Mouse (Mus musculus): ENCODE data around the gene Rsph1. TPM values are rescaled to one million over a fixed set of nuclear protein-coding genes. Genes with fewer than 3 reads are reported as not detected.

The Rsph1 gene
- total and polyA plus RNA-seq, 2 experiments from 2014 or later, result 0.27 to 1.6 TPM

DNA sequence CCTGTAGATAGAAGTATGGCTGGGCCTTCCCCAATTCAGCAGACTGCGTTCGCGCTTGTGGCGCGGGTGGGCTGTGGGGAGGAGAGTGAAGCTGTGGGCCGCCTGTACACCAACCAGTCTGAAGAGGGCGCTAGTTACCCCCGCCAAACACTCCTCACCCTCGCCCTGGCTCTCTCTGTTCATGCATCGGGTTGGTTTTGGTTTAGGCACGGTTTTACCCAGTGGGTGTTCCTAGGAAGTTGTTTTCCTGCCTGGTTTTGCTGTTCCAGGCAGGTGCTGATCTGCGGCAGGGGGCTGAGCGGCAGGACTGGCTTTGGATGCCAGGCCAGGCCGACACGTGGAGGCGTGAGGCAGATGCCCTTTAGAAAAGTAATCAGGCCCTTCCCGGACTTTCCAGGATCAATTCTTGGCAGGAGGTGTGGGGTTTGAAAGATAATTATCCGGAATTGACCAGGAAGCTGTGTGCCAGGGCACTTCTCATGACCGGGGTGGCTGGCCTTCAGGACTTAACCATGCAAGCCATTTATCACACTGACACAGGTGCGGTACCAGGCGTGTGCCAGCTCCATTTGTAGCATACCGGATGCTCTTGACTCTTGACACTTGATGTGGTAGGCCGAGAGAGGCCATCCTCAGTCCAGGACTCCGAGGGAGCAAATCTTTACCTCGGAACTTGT is 18.2 kb upstream of the Rsph1 start:
- WGBS, result 25% methylated on average over 25 of the region's 25 CpGs
- Histone ChIP-seq H3K4me1 (ENCODE audit: control insufficient read depth, insufficient read depth) (peaks cover 30% of the 10 kb centered on the region), H3K9ac (replicated peaks; ENCODE audit: low read depth, low read length) (peak overlapping the region; percentile 63; the same call in 1 of the 2 replicates), H3K4me3 (ENCODE audit: low read depth, low read length) (peak overlapping the region; percentile 63), H3K27ac (ENCODE audit: low read depth) (no peak overlapping the region), H3K27me3 (ENCODE audit: control insufficient read depth, insufficient read depth, low read length) (no peaks in the 10 kb centered on the region), H3K9me3 (replicated peaks; ENCODE audit: control insufficient read depth, low read length) (no peaks in the 10 kb centered on the region), H3K4me2 (ENCODE audit: low read depth, low read length) (peak overlapping the region; percentile 98), H3K36me3 (replicated peaks; ENCODE audit: control insufficient read depth, insufficient read depth, low read length) (no peaks in the 10 kb centered on the region)
- peak; percentile 46 for DNase-seq (ENCODE audit: low spot score)
- ATAC-seq (ENCODE audit: insufficient read depth, low read depth), result peak; percentile 47; the same call in 1 of the 2 replicates
- TF ChIP-seq CTCF (IDR thresholded peaks at IDR 0.05; ENCODE audit: low read depth) (no peak; the same call in 1 of the 2 replicates), EP300 (IDR thresholded peaks at IDR 0.05; ENCODE audit: low read depth) (no peak)

- H3K4me1 ChIP-seq (ENCODE audit: control insufficient read depth, insufficient read depth), result peaks cover 30% of the 10 kb centered on the region
- no peaks in the 10 kb centered on the region for H3K36me3 ChIP-seq (replicated peaks; ENCODE audit: control insufficient read depth, insufficient read depth, low read length)
- 79% methylated on average over 15 of the region's 15 CpGs for WGBS
- H3K9ac ChIP-seq (replicated peaks; ENCODE audit: low read depth, low read length), result no peak overlapping the region
- H3K27ac ChIP-seq (ENCODE audit: low read depth), result no peak overlapping the region
- no peak overlapping the region for H3K4me2 ChIP-seq (ENCODE audit: low read depth, low read length)
- TF ChIP-seq EP300 (IDR thresholded peaks at IDR 0.05; ENCODE audit: low read depth) (no peak), CTCF (IDR thresholded peaks at IDR 0.05; ENCODE audit: low read depth) (peak; percentile 30; the same call in 1 of the 2 replicates)
- H3K4me3 ChIP-seq (ENCODE audit: low read depth, low read length), result no peak overlapping the region
- no peaks in the 10 kb centered on the region for H3K9me3 ChIP-seq (replicated peaks; ENCODE audit: control insufficient read depth, low read length)
- no peak for DNase-seq (ENCODE audit: low spot score)
- ATAC-seq (ENCODE audit: insufficient read depth, low read depth), result no peak
- H3K27me3 ChIP-seq (ENCODE audit: control insufficient read depth, insufficient read depth, low read length), result no peaks in the 10 kb centered on the region
These were observed 17.4 kb upstream of the Rsph1 start for GRCm38 (mm10) chr17:31294363-31295214.

GRCm38 (mm10) chr17:31290859-31291258 is 13.7 kb upstream of the Rsph1 start:
- TF ChIP-seq EP300 (IDR thresholded peaks at IDR 0.05; ENCODE audit: low read depth) (no peak), CTCF (IDR thresholded peaks at IDR 0.05; ENCODE audit: low read depth) (no peak)
- ATAC-seq (ENCODE audit: insufficient read depth, low read depth) (no peak), DNase-seq (ENCODE audit: low spot score) (no peak)
- Histone ChIP-seq H3K27ac (ENCODE audit: low read depth) (no peak overlapping the region), H3K4me3 (ENCODE audit: low read depth, low read length) (no peak overlapping the region), H3K9me3 (replicated peaks; ENCODE audit: control insufficient read depth, low read length) (no peaks in the 10 kb centered on the region), H3K27me3 (ENCODE audit: control insufficient read depth, insufficient read depth, low read length) (no peaks in the 10 kb centered on the region), H3K4me1 (ENCODE audit: control insufficient read depth, insufficient read depth) (0 out of 2 replicates have a peak, but pooled peaks cover 5% of the 10 kb centered on the region), H3K9ac (replicated peaks; ENCODE audit: low read depth, low read length) (no peak overlapping the region), H3K4me2 (ENCODE audit: low read depth, low read length) (no peak overlapping the region), H3K36me3 (replicated peaks; ENCODE audit: control insufficient read depth, insufficient read depth, low read length) (no peaks in the 10 kb centered on the region)
- WGBS, result 59% methylated on average over 6 of the region's 6 CpGs

- H3K27me3 ChIP-seq (ENCODE audit: control insufficient read depth, insufficient read depth, low read length), result no peaks in the 10 kb centered on the region
- TF ChIP-seq CTCF (IDR thresholded peaks at IDR 0.05; ENCODE audit: low read depth) (no peak), EP300 (IDR thresholded peaks at IDR 0.05; ENCODE audit: low read depth) (no peak)
- DNase-seq (ENCODE audit: low spot score), result peak; percentile 32
These were observed 13.1 kb upstream of the Rsph1 start for GRCm38 (mm10) chr17:31290311-31290710.

DNA sequence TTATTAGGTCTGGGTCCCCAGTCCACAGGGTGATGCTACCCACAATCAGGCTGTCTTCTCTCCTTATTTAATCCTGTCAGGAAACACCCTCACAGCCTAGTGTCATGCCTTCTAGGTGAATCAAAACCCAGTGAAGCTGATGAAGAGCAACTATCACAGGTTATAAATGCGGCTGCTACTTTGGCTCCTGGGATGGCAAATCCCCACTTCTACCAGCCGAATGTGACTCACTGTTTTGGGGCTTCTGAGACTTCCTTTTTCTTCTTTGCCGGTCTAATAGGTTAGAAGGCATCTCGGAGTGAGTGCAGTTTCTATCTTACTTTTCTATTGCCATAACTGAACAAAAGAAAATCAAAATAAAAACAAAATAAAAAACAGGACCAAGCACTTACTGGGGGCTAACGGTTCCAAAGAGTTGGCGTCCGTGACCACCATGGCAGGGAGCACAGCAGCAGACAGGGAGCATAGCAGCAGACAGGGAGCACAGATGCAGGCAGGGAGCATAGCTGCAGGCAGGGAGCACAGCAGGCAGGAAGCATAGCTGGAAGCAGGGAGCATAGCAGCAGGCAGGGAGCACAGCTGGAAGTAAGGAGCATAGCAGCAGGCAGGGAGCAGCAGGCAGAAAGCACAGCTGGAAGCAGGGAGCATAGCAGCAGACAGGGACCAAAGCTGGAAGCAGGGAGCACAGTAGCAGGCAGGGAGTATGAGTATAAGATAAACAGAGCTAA is 12.0 kb upstream of the Rsph1 start:
- Histone ChIP-seq H3K4me3 (ENCODE audit: low read depth, low read length) (no peak overlapping the region), H3K36me3 (replicated peaks; ENCODE audit: control insufficient read depth, insufficient read depth, low read length) (no peaks in the 10 kb centered on the region), H3K27me3 (ENCODE audit: control insufficient read depth, insufficient read depth, low read length) (no peaks in the 10 kb centered on the region), H3K9ac (replicated peaks; ENCODE audit: low read depth, low read length) (no peak overlapping the region), H3K4me2 (ENCODE audit: low read depth, low read length) (no peak overlapping the region), H3K9me3 (replicated peaks; ENCODE audit: control insufficient read depth, low read length) (no peaks in the 10 kb centered on the region), H3K4me1 (ENCODE audit: control insufficient read depth, insufficient read depth) (no peaks in the 10 kb centered on the region), H3K27ac (ENCODE audit: low read depth) (no peak overlapping the region)
- ATAC-seq (ENCODE audit: insufficient read depth, low read depth) (no peak), DNase-seq (ENCODE audit: low spot score) (no peak)
- TF ChIP-seq CTCF (IDR thresholded peaks at IDR 0.05; ENCODE audit: low read depth) (no peak), EP300 (IDR thresholded peaks at IDR 0.05; ENCODE audit: low read depth) (no peak)
- whole genome bisulfite sequencing, result 55% methylated on average over 7 of the region's 7 CpGs

More at GRCm38 (mm10) chr17:31290311-31290710, 13.1 kb upstream of the Rsph1 start:
- Histone ChIP-seq H3K9ac (replicated peaks; ENCODE audit: low read depth, low read length) (no peak overlapping the region), H3K27ac (ENCODE audit: low read depth) (no peak overlapping the region), H3K4me3 (ENCODE audit: low read depth, low read length) (no peak overlapping the region), H3K9me3 (replicated peaks; ENCODE audit: control insufficient read depth, low read length) (no peaks in the 10 kb centered on the region), H3K36me3 (replicated peaks; ENCODE audit: control insufficient read depth, insufficient read depth, low read length) (no peaks in the 10 kb centered on the region), H3K4me2 (ENCODE audit: low read depth, low read length) (no peak overlapping the region), H3K4me1 (ENCODE audit: control insufficient read depth, insufficient read depth) (0 out of 2 replicates have a peak, but pooled peaks cover 2% of the 10 kb centered on the region)
- no peak for ATAC-seq (ENCODE audit: insufficient read depth, low read depth)
